Mouse (Mus musculus) erythroblast, embryonic 14.5 days (primary cell): ENCODE data around the gene Sgms1.

Experiments
- GATA1 ChIP-seq: IDR thresholded peaks from 2 replicates; pipeline ENCODE4 v1.6.1; 2012; ENCODE audit warnings: low read length, inconsistent platforms, mixed read lengths
- TAL1 ChIP-seq: IDR thresholded peaks from 3 replicates; pipeline ENCODE4 v1.6.1; 2012; ENCODE audit warnings: low read length, inconsistent platforms, mixed read lengths

DNA sequence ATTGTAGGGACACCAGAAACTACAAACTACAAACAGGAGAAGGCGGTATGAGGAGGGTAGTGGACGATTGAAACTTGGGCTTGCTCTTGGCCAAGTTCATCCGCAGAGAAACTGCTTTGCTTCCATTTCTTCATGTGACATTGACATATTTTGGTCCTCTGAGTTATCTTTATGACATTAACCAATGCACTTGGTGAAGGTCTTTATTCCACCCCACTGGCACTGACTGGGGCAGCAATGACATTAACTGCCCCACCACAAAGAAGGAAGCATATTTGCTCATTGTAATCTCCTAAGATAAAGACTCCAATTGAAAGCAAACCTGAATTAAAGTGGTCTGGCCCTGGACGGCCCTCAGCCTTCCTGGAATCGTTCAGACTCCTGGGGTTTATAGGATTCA is 100.6 kb downstream of the Sgms1 start:
- TF ChIP-seq GATA1 (no peak), TAL1 (no peak)
